Mouse (Mus musculus) c-Kit-positive CD71-negative TER-119-negative erythroid progenitor cells, embryonic 14.5 days (primary cell): ENCODE results near the gene Rab3c.

Experiments used
- DNase-seq: peaks from one replicate; pipeline ENCODE4 v3.0.0-alpha.2; 2013; ENCODE audit warnings: low read depth

Rab3c gene

GRCm38 (mm10) chr13:110093720-110094685, 186.8 kb downstream of the Rab3c start:
- no peak for DNase-seq

GRCm38 (mm10) chr13:110083961-110084360, 196.8 kb downstream of the Rab3c start:
- no peak for DNase-seq

- no peak for DNase-seq
These were observed 199.6 kb downstream of the Rab3c start for GRCm38 (mm10) chr13:110081174-110081573.

GRCm38 (mm10) chr13:110075587-110075986, 205.2 kb downstream of the Rab3c start:
- no peak for DNase-seq

- DNase-seq: no peak
These were observed 206.6 kb downstream of the Rab3c start for GRCm38 (mm10) chr13:110074180-110074579.

GRCm38 (mm10) chr13:110067149-110067548, 213.6 kb downstream of the Rab3c start:
- DNase-seq: no peak

GRCm38 (mm10) chr13:110066674-110067073, 214.1 kb downstream of the Rab3c start:
- DNase-seq: no peak

- peak; percentile 60 for DNase-seq
These were observed 217.9 kb downstream of the Rab3c start for GRCm38 (mm10) chr13:110062835-110063411.

GRCm38 (mm10) chr13:110062288-110062687, 218.5 kb downstream of the Rab3c start:
- DNase-seq: no peak

GRCm38 (mm10) chr13:110054538-110054937, 226.3 kb downstream of the Rab3c start:
- no peak for DNase-seq

- no peak for DNase-seq
These were observed 231.9 kb downstream of the Rab3c start for GRCm38 (mm10) chr13:110048767-110049434.

- DNase-seq: no peak
These were observed 236.4 kb downstream of the Rab3c start for GRCm38 (mm10) chr13:110044418-110044817.

GRCm38 (mm10) chr13:110039779-110040498, 240.9 kb downstream of the Rab3c start:
- no peak for DNase-seq

GRCm38 (mm10) chr13:110039170-110039569, 241.6 kb downstream of the Rab3c start:
- DNase-seq: no peak

- DNase-seq: no peak
These were observed 242.3 kb downstream of the Rab3c start for GRCm38 (mm10) chr13:110038521-110038920.

GRCm38 (mm10) chr13:110034885-110035284, 245.9 kb downstream of the Rab3c start:
- DNase-seq: no peak

GRCm38 (mm10) chr13:110034041-110034440, 246.8 kb downstream of the Rab3c start:
- no peak for DNase-seq

GRCm38 (mm10) chr13:110031886-110032285, 248.9 kb downstream of the Rab3c start:
- DNase-seq: no peak

GRCm38 (mm10) chr13:110031061-110031460, 249.7 kb downstream of the Rab3c start:
- no peak for DNase-seq

GRCm38 (mm10) chr13:110024381-110025161, 256.2 kb downstream of the Rab3c start:
- no peak for DNase-seq

- no peak for DNase-seq
These were observed 257.8 kb downstream of the Rab3c start for GRCm38 (mm10) chr13:110023031-110023430.
